Mouse (Mus musculus): ENCODE measurements around the gene Scaf4. TPM values are rescaled to one million over a fixed set of nuclear protein-coding genes. Genes with fewer than 3 reads are reported as not detected.

Gene Scaf4
- 17.3 and 18.1 TPM in 2 replicates for polyA plus RNA-seq (2015; fragmentation: Nextera tagmentation; extraction: Ambion mirVana)

- peak within 1 kb of the TSS; percentile 100 for H3K4me3 ChIP-seq (replicated peaks; ENCODE audit: low read depth, low read length)
- DNase-seq (ENCODE audit: low spot score) (peak; percentile 96), ATAC-seq (replicated peaks; ENCODE audit: low FRiP score, low read depth) (peak; percentile 96)
- no peaks in the 10 kb centered on the region for H3K27me3 ChIP-seq (ENCODE audit: insufficient read depth, low read length)
- H3K9me3 ChIP-seq (replicated peaks; ENCODE audit: low read length) = no peaks in the 10 kb centered on the region
- peak within 1 kb of the TSS; percentile 97 for H3K9ac ChIP-seq (ENCODE audit: low read depth, low read length)
- WGBS = under 1% methylated on average over 100 of the region's 123 CpGs
- H3K4me2 ChIP-seq (ENCODE audit: low read length) = peak within 1 kb of the TSS; percentile 74
- peak within 1 kb of the TSS; percentile 98 for H3K27ac ChIP-seq
- peaks cover 22% of the 10 kb centered on the region for H3K4me1 ChIP-seq (replicated peaks; ENCODE audit: insufficient read depth, low read length)
- H3K36me3 ChIP-seq (ENCODE audit: insufficient read depth, low read length) = no peaks in the 10 kb centered on the region
- no peak for TF ChIP-seq CTCF (IDR thresholded peaks at IDR 0.05; ENCODE audit: low read depth)
Observed at GRCm38 (mm10) chr16:90283905-90284891, at the start of gene Scaf4. Gene Scaf4 (minus strand): TSS chr16:90284503.

DNA sequence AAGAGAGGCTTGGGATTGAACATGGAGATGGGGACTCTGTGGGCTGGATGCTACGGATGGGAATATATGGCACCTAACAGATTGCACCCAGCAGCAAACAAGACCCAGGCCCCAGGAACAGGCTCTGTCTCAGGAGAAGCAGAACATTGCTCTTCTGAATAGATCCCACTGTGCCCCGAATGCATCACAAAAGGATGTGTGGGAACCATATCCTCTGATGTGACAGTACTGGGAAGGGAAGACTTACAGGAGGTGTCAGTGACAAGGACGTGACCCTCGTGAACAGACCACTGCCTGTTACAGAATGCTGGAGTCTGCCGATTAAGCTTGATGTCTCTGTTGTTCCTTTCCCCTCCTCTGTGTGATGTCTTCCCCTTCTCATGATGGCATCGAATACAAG is 48.2 kb upstream of the Scaf4 start:
- H3K36me3 ChIP-seq (ENCODE audit: insufficient read depth, low read length) = no peaks in the 10 kb centered on the region
- DNase-seq (ENCODE audit: low spot score) = no peak
- no peak overlapping the region for H3K4me2 ChIP-seq (ENCODE audit: low read length)
- H3K27me3 ChIP-seq (ENCODE audit: insufficient read depth, low read length) = no peaks in the 10 kb centered on the region
- no peak overlapping the region for H3K27ac ChIP-seq
- no peak for ATAC-seq (replicated peaks; ENCODE audit: low FRiP score, low read depth)
- TF ChIP-seq CTCF (IDR thresholded peaks at IDR 0.05; ENCODE audit: low read depth) = no peak
- H3K9ac ChIP-seq (ENCODE audit: low read depth, low read length) = no peak overlapping the region
- H3K4me1 ChIP-seq (replicated peaks; ENCODE audit: insufficient read depth, low read length) = no peaks in the 10 kb centered on the region
- H3K4me3 ChIP-seq (replicated peaks; ENCODE audit: low read depth, low read length) = no peak overlapping the region
- WGBS = 40% methylated on average over 6 of the region's 6 CpGs
- H3K9me3 ChIP-seq (replicated peaks; ENCODE audit: low read length) = no peaks in the 10 kb centered on the region; the same call in 1 of the 2 replicates

DNA sequence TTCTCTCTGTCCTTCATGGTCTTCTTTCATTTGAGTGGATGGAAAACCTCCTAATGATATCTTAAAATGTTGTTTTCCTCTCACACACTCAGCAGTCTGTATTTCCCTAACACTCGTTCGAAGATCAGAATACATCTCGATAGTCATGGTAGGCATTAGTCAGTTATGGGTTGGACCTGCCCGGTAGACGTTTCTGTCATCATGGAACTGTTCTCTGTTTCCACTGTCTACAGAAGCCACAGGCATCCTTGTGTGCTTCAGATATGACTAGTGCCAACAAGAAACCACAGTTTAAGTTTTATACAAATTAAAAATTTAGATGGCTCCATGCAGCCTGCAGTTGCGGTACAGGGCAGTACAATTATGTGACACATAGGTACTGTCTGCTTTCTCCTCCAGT is 46.7 kb upstream of the Scaf4 start:
- WGBS = 87% methylated on average over 6 of the region's 6 CpGs
- H3K9ac ChIP-seq (ENCODE audit: low read depth, low read length) = no peak overlapping the region

GRCm38 (mm10) chr16:90329511-90329910 is 45.2 kb upstream of the Scaf4 start:
- no peak overlapping the region for H3K27ac ChIP-seq
- no peaks in the 10 kb centered on the region for H3K4me1 ChIP-seq (replicated peaks; ENCODE audit: insufficient read depth, low read length)
- no peak for TF ChIP-seq CTCF (IDR thresholded peaks at IDR 0.05; ENCODE audit: low read depth)
- no peak overlapping the region for H3K4me3 ChIP-seq (replicated peaks; ENCODE audit: low read depth, low read length)
- no peak overlapping the region for H3K9ac ChIP-seq (ENCODE audit: low read depth, low read length)
- no peaks in the 10 kb centered on the region for H3K9me3 ChIP-seq (replicated peaks; ENCODE audit: low read length)
- no peak overlapping the region for H3K4me2 ChIP-seq (ENCODE audit: low read length)
- H3K36me3 ChIP-seq (ENCODE audit: insufficient read depth, low read length) = no peaks in the 10 kb centered on the region
- H3K27me3 ChIP-seq (ENCODE audit: insufficient read depth, low read length) = no peaks in the 10 kb centered on the region
- 64% methylated on average over 8 of the region's 8 CpGs for WGBS
- no peak for ATAC-seq (replicated peaks; ENCODE audit: low FRiP score, low read depth)
- no peak for DNase-seq (ENCODE audit: low spot score)

More for the DNA sequence above, 46.7 kb upstream of the Scaf4 start:
- no peaks in the 10 kb centered on the region for H3K9me3 ChIP-seq (replicated peaks; ENCODE audit: low read length)
- H3K27ac ChIP-seq = no peak overlapping the region
- H3K4me1 ChIP-seq (replicated peaks; ENCODE audit: insufficient read depth, low read length) = no peaks in the 10 kb centered on the region
- no peak for TF ChIP-seq CTCF (IDR thresholded peaks at IDR 0.05; ENCODE audit: low read depth)
- no peaks in the 10 kb centered on the region for H3K36me3 ChIP-seq (ENCODE audit: insufficient read depth, low read length)
- no peak for DNase-seq (ENCODE audit: low spot score)
- H3K4me2 ChIP-seq (ENCODE audit: low read length) = no peak overlapping the region
- no peak overlapping the region for H3K4me3 ChIP-seq (replicated peaks; ENCODE audit: low read depth, low read length)
- ATAC-seq (replicated peaks; ENCODE audit: low FRiP score, low read depth) = no peak
- H3K27me3 ChIP-seq (ENCODE audit: insufficient read depth, low read length) = no peaks in the 10 kb centered on the region

- Histone ChIP-seq H3K9ac (ENCODE audit: low read depth, low read length) (no peak overlapping the region), H3K36me3 (ENCODE audit: insufficient read depth, low read length) (no peaks in the 10 kb centered on the region), H3K27me3 (ENCODE audit: insufficient read depth, low read length) (no peaks in the 10 kb centered on the region), H3K4me3 (replicated peaks; ENCODE audit: low read depth, low read length) (no peak overlapping the region), H3K4me2 (ENCODE audit: low read length) (no peak overlapping the region), H3K9me3 (replicated peaks; ENCODE audit: low read length) (no peaks in the 10 kb centered on the region), H3K27ac (no peak overlapping the region), H3K4me1 (replicated peaks; ENCODE audit: insufficient read depth, low read length) (no peaks in the 10 kb centered on the region)
- ATAC-seq (replicated peaks; ENCODE audit: low FRiP score, low read depth) (peak; percentile 65), DNase-seq (ENCODE audit: low spot score) (peak; percentile 88)
- peak; percentile 92 for TF ChIP-seq CTCF (IDR thresholded peaks at IDR 0.05; ENCODE audit: low read depth)
- 35% methylated on average over 8 of the region's 8 CpGs for WGBS
Observed at GRCm38 (mm10) chr16:90322850-90323528, 38.7 kb upstream of the Scaf4 start.

GRCm38 (mm10) chr16:90319321-90319720 is 35.0 kb upstream of the Scaf4 start:
- Histone ChIP-seq H3K4me2 (ENCODE audit: low read length) (no peak overlapping the region), H3K27ac (no peak overlapping the region), H3K27me3 (ENCODE audit: insufficient read depth, low read length) (no peaks in the 10 kb centered on the region), H3K4me1 (replicated peaks; ENCODE audit: insufficient read depth, low read length) (no peaks in the 10 kb centered on the region), H3K36me3 (ENCODE audit: insufficient read depth, low read length) (no peaks in the 10 kb centered on the region), H3K9ac (ENCODE audit: low read depth, low read length) (no peak overlapping the region), H3K4me3 (replicated peaks; ENCODE audit: low read depth, low read length) (no peak overlapping the region), H3K9me3 (replicated peaks; ENCODE audit: low read length) (no peaks in the 10 kb centered on the region)
- ATAC-seq (replicated peaks; ENCODE audit: low FRiP score, low read depth) (no peak), DNase-seq (ENCODE audit: low spot score) (no peak)
- 75% methylated on average over 7 of the region's 7 CpGs for WGBS
- no peak for TF ChIP-seq CTCF (IDR thresholded peaks at IDR 0.05; ENCODE audit: low read depth)
